Mouse (Mus musculus) forebrain, embryonic 14.5 days (tissue): Measurements from ENCODE around the gene Nrxn1. TPM values are rescaled to one million over a fixed set of nuclear protein-coding genes. Genes with fewer than 3 reads are reported as not detected.

Experiments
- ATAC-seq: fragments of 200-750 bp; cut with Nextera tagmentation; 2 replicates; pipeline ENCODE4 v1.8.0; 2017; ENCODE audit warnings: mild to moderate bottlenecking, moderate library complexity
- DNase-seq: peaks from one replicate; pipeline ENCODE4 v3.0.0-alpha.2; 2015; ENCODE audit warnings: low spot score
- H3K27ac ChIP-seq: fragments of 300-500 bp; sonication (generic); 2 replicates; pipeline ENCODE4 v1.5.1; 2014; ENCODE audit warnings: low read depth, mild to moderate bottlenecking, control low read depth, low read length, moderate library complexity
- H3K27me3 ChIP-seq: fragments of 300-500 bp; sonication (generic); replicated peaks from 2 replicates; pipeline ENCODE4 v1.6.1; 2014; ENCODE audit warnings: low read length, control low read depth, mixed read lengths; ENCODE audit not compliant: control insufficient read depth, insufficient read depth
- H3K36me3 ChIP-seq: fragments of 300-500 bp; sonication (generic); 2 replicates; pipeline ENCODE4 v1.6.1; 2014; ENCODE audit warnings: low read length, control low read depth; ENCODE audit not compliant: control insufficient read depth, insufficient read depth
- H3K4me1 ChIP-seq: fragments of 300-500 bp; sonication (generic); 2 replicates; pipeline ENCODE4 v1.6.1; 2014; ENCODE audit warnings: antibody characterized with exemption, low read length, control low read depth; ENCODE audit not compliant: control insufficient read depth, insufficient read depth
- H3K4me2 ChIP-seq: fragments of 300-500 bp; sonication (generic); 2 replicates; pipeline ENCODE4 v1.6.1; 2014; ENCODE audit warnings: mild to moderate bottlenecking, control low read depth, low read length
- H3K4me3 ChIP-seq: fragments of 300-500 bp; sonication (generic); 2 replicates; pipeline ENCODE4 v1.5.1; 2014; ENCODE audit warnings: low read depth, low read length, control low read depth
- H3K9ac ChIP-seq: fragments of 300-500 bp; sonication (generic); 2 replicates; pipeline ENCODE4 v1.6.1; 2014; ENCODE audit warnings: mild to moderate bottlenecking, low read length, control low read depth, moderate library complexity
- H3K9me3 ChIP-seq: fragments of 300-500 bp; sonication (generic); replicated peaks from 2 replicates; pipeline ENCODE4 v1.6.1; 2016; ENCODE audit warnings: low read length, control low read depth, mixed read lengths; ENCODE audit not compliant: control insufficient read depth
- WGBS: fragments of 180-500 bp; shearing (Covaris S2); extraction: QIAGEN DNeasy Blood & Tissue Kit; methylation state at CpG from one replicate; pipeline ENCODE4 v1.1.7; 2014; 5-methylcytosine and 5-hydroxymethylcytosine counted together
- polyA plus RNA-seq: library from polyadenylated mRNA; unstranded; fragments of >200 nt; fragmentation: Nextera tagmentation; extraction: Ambion mirVana; gene quantifications from 2 replicates; pipeline ENCODE4 v1.2.1, GENCODE M21; 2014

Gene Nrxn1
- polyA plus RNA-seq, 1 experiment from 2014 or later: 69.8 TPM

DNA sequence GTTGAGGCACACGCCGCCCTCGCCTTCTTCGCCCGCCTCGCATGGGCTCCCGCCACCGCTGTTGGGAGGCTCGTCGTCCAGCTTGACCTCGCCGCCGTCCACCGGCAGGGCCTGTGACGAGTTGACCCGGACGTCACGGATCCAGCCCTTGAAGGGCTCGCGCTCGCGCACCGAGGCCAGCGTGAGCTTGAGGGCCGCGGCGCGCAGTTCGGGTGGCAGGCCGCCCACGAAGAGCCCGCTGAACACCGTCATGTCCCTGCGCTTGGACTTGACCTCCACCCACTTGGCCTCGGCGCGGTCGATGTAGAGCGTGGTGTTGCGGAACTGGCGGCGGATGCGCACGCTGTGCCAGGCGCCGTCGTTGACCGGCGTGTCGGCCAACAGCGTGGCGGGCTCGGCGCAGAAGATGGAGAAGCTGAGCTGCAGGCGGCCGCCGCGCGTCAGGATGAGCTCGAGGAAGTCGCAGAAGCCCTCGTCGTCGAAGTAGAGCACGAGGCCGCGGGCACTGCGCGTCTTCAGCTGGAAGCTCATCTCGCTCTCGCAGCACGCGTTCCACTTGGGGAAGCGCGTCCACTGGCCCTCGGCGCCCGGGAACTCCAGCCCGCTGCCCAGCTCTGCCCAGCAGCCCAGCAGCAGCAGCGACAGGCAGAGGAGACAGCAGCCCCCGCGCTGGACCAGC is 4.7 kb downstream of the Nrxn1 start:
- Histone ChIP-seq H3K9ac (no peak overlapping the region), H3K27ac (no peak overlapping the region), H3K27me3 (no peaks in the 10 kb centered on the region), H3K4me3 (no peak overlapping the region), H3K4me2 (no peak overlapping the region), H3K36me3 (peaks cover 14% of the 10 kb centered on the region), H3K4me1 (peaks cover 4% of the 10 kb centered on the region; the same call in 1 of the 2 replicates), H3K9me3 (peaks cover 10% of the 10 kb centered on the region)
- 84% methylated on average over 81 of the region's 82 CpGs for WGBS
- DNase-seq: no peak
- no peak for ATAC-seq

DNA sequence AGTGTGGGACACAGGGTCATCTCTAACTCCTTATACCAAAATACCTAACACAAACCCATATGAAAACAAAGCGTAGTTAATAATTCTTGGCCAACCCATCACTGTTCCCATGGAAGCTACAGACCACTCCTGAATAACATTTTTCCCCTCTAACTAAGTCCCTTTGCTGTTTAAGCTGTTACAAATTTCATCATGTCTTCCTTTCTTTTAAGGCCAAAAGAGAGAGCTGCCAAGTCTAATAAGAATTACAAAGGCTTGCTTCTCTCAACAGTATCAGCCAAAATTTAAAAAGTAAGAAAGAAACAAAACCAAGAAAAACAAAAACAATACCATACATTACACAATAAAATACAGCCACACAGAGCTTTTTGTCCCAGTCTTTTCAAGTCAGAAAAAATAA is 6.5 kb downstream of the Nrxn1 start:
- peaks cover 4% of the 10 kb centered on the region; the same call in 1 of the 2 replicates for H3K4me1 ChIP-seq
- ATAC-seq: no peak
- H3K27me3 ChIP-seq: no peaks in the 10 kb centered on the region
- DNase-seq: no peak
- H3K27ac ChIP-seq: no peak overlapping the region
- no peak overlapping the region for H3K9ac ChIP-seq
- peaks cover 14% of the 10 kb centered on the region for H3K36me3 ChIP-seq
- peaks cover 10% of the 10 kb centered on the region for H3K9me3 ChIP-seq
- peak overlapping the region; percentile 20; the same call in 1 of the 2 replicates for H3K4me2 ChIP-seq
- 91% methylated on average over 1 of the region's 1 CpGs for WGBS
- no peak overlapping the region for H3K4me3 ChIP-seq

DNA sequence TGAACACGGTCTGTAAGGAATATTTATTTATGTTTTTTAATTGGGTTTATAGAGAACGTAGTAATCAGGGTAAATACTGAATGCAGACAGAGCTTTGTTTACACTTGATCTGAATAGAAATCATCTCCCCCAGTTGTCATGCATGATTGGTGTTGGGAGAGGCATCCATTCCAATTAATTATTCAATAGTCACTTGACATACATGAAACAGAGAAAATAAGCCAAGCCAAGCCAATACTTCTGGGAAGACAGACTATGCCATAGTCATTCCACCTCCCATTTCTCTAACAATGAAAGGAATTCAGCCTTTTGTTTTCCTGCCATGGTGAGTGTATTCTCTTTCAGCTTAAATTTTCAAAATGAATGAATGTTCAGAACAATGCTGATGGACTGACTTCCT is 7.5 kb downstream of the Nrxn1 start:
- Histone ChIP-seq H3K36me3 (peaks cover 14% of the 10 kb centered on the region), H3K4me1 (peaks cover 4% of the 10 kb centered on the region; the same call in 1 of the 2 replicates), H3K9me3 (peaks cover 10% of the 10 kb centered on the region), H3K9ac (no peak overlapping the region), H3K4me2 (peak overlapping the region; percentile 25; the same call in 1 of the 2 replicates), H3K4me3 (no peak overlapping the region), H3K27ac (no peak overlapping the region), H3K27me3 (no peaks in the 10 kb centered on the region)
- WGBS: 56% methylated on average over 2 of the region's 2 CpGs
- peak; percentile 31 for DNase-seq
- peak; percentile 30; the same call in 1 of the 2 replicates for ATAC-seq

DNA sequence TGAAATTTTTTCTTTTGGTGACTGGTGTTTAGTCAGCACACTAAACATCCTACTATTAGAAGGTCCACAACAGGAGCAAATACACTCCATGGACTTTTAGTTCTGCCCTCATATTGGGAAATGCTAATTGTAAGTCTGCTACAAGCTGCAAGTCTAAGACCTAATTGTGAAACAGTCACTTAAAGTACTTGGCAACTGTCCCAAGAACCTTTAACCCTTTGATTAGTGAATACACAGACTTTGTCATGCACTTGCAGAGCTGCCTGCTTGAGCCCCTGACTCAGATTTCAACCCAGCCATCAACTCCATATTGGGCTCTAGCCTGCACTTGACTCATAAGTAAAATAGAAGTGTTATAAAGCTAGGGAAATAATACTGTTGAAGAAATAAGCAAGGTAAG is 13.8 kb downstream of the Nrxn1 start:
- Histone ChIP-seq H3K4me1 (no peaks in the 10 kb centered on the region), H3K27ac (no peak overlapping the region), H3K9ac (no peak overlapping the region), H3K4me3 (no peak overlapping the region), H3K9me3 (no peaks in the 10 kb centered on the region), H3K4me2 (no peak overlapping the region), H3K27me3 (no peaks in the 10 kb centered on the region), H3K36me3 (no peaks in the 10 kb centered on the region)
- DNase-seq: peak; percentile 68
- ATAC-seq: no peak; the same call in 1 of the 2 replicates

DNA sequence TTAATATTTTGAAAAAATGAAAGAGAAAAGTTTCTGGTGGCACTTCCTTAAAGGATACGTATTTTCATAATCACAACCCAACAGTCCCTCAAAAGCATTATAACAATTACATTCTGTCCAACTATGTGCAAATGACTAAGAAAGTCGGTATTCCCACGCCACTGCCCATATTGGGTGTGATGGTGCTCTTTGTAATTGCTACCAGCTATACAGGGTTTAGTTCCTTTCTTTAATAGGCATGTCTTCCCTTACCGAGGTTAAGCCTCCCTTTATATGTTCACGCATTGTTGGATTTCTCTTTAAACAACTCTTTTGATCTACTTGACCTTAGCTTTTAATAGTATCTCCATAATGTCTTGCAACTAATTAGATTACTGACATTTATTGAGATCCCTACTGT is 18.1 kb downstream of the Nrxn1 start:
- Histone ChIP-seq H3K27me3 (no peaks in the 10 kb centered on the region), H3K4me1 (no peaks in the 10 kb centered on the region), H3K36me3 (no peaks in the 10 kb centered on the region), H3K4me2 (no peak overlapping the region), H3K27ac (no peak overlapping the region), H3K9me3 (no peaks in the 10 kb centered on the region), H3K9ac (no peak overlapping the region), H3K4me3 (no peak overlapping the region)
- ATAC-seq (no peak), DNase-seq (no peak)
- WGBS: 13% methylated on average over 5 of the region's 5 CpGs

DNA sequence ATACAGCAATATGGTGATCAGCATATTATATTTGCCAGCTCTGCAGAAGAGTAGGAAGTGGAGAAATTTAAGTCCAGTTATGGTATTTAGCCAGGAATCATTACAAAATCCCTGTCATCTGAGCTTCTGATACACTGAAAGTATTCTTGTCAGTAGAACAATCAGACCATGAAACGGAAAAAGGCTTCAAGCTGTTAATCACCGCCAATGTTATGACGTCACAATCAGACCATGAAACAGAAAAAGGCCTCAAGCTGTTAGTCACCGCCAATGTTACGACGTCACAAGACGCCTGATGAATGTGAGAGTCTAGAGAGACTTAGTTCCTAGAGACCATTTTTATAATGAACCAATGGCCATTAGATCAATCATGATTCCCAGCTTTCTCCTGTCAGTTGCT is 59.4 kb downstream of the Nrxn1 start:
- Histone ChIP-seq H3K4me1 (no peaks in the 10 kb centered on the region), H3K9ac (no peak overlapping the region), H3K4me2 (no peak overlapping the region), H3K4me3 (no peak overlapping the region), H3K27me3 (no peaks in the 10 kb centered on the region), H3K9me3 (no peaks in the 10 kb centered on the region), H3K36me3 (no peaks in the 10 kb centered on the region), H3K27ac (no peak overlapping the region)
- ATAC-seq (no peak), DNase-seq (peak; percentile 37)
- WGBS: 36% methylated on average over 7 of the region's 7 CpGs

DNA sequence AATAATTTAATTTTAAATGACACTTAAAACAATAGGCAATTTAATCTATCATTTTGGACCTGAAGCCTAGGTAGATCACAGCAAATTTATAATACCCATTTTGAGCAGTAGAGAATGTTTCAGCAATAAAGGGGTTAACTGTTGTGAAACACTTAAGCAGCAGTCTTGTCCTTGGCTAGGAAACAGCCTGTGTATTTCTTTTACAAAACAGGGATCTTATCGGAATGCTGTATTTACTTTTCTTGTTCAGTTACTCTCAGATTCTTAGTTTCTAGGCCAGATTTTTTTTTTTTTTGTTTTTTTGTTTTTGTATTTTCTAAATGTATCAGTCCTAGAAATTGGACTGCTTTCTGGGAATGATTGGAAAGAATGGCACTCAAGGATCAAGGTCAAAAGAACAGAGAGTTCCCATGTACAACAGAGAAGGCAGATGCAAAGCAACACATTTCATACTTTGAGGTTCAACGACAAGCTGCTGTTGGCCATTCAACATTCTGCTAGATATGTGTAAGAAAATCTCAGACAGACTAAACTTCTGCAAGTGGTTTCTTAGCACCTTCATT is 67.7 kb downstream of the Nrxn1 start:
- Histone ChIP-seq H3K4me2 (no peak overlapping the region), H3K36me3 (no peaks in the 10 kb centered on the region), H3K4me3 (no peak overlapping the region), H3K4me1 (no peaks in the 10 kb centered on the region), H3K9me3 (no peaks in the 10 kb centered on the region), H3K27ac (no peak overlapping the region), H3K27me3 (no peaks in the 10 kb centered on the region), H3K9ac (no peak overlapping the region)
- 69% methylated on average over 2 of the region's 2 CpGs for WGBS
- ATAC-seq (no peak), DNase-seq (no peak)

DNA sequence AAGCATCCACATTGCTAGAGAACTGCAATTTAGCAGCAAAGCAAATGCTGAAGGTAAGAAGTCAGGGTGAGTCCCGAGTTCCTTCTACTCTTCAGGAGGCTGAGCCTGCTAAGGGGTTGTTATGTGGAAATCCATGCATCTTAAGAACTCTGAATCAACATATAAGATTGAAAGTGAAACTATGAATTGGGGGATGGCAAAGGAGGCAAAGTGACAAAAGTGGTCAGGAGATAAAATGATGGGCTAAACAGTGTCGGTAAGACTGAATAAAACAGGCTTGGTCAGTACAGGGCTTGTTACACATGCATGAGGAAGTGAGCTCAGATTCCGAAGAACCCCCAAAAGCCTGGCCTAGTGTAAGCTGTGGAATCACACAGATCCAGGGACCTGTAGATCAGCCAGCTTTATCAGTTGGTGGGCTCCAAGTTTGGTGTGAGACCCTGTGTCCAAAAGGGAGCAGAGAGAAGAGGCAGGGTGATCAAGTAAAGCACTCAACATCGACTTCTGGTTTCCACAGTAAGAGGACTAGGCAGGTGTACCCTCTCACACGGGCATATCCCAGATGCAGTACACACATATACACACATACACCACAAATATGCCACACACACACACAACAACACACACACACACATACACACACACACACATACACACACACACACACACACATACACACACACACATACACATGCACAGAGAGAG is 85.3 kb downstream of the Nrxn1 start:
- Histone ChIP-seq H3K4me1 (no peaks in the 10 kb centered on the region), H3K36me3 (no peaks in the 10 kb centered on the region), H3K4me3 (no peak overlapping the region), H3K27me3 (no peaks in the 10 kb centered on the region), H3K4me2 (no peak overlapping the region), H3K27ac (no peak overlapping the region), H3K9ac (no peak overlapping the region), H3K9me3 (no peaks in the 10 kb centered on the region)
- ATAC-seq (no peak), DNase-seq (no peak)
- WGBS: 87% methylated on average over 5 of the region's 5 CpGs

DNA sequence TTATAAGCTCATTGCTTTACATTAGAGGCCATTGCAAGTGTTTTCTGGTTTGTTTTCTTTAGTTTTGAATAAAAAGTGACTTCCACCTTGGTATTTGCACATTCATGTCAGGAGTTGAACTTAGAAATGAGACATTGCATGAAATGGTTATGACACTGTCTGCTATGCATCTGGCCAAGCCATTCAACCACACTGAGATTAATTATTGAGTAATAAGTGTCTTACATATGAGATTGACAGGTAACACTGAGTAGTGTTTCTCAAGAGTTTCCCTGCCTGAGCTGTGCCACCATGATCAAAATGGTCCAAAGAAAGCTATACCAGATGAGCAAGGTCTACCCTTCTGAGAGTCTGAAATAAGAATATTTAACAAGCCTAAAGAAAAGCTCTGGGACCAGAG is 92.5 kb downstream of the Nrxn1 start:
- Histone ChIP-seq H3K4me3 (no peak overlapping the region), H3K27me3 (no peaks in the 10 kb centered on the region), H3K9me3 (no peaks in the 10 kb centered on the region), H3K36me3 (no peaks in the 10 kb centered on the region), H3K9ac (no peak overlapping the region), H3K4me1 (peaks cover 5% of the 10 kb centered on the region), H3K4me2 (no peak overlapping the region), H3K27ac (no peak overlapping the region)
- no peak for DNase-seq
- ATAC-seq: no peak
